Mouse (Mus musculus) thymus, adult 2 months (tissue): ENCODE measurements around the gene Clmn. TPM values are rescaled to one million over a fixed set of nuclear protein-coding genes. Genes with fewer than 3 reads are reported as not detected.

Experiments used
- DNase-seq: peaks from one replicate; pipeline ENCODE4 v3.0.0; 2021
- H3K27ac ChIP-seq: fragments of 200-500 bp; 2 replicates; pipeline ENCODE4 v1.5.1; 2012; ENCODE audit warnings: low read length, control low read depth; ENCODE audit not compliant: control insufficient read depth, insufficient read depth
- H3K27me3 ChIP-seq: fragments of 200-500 bp; 2 replicates; pipeline ENCODE4 v1.6.1; 2012; ENCODE audit warnings: mild to moderate bottlenecking, low read length, moderate library complexity, mixed read lengths; ENCODE audit not compliant: control insufficient read depth, insufficient read depth
- H3K36me3 ChIP-seq: fragments of 200-500 bp; 2 replicates; pipeline ENCODE4 v1.6.1; 2012; ENCODE audit warnings: mild to moderate bottlenecking, low read length, moderate library complexity; ENCODE audit not compliant: control insufficient read depth, insufficient read depth
- H3K4me1 ChIP-seq: fragments of 200-500 bp; replicated peaks from 2 replicates; pipeline ENCODE4 v1.6.1; 2012; ENCODE audit warnings: low read length; ENCODE audit not compliant: control insufficient read depth, insufficient read depth
- H3K4me3 ChIP-seq: fragments of 200-500 bp; 2 replicates; pipeline ENCODE4 v1.5.1; 2012; ENCODE audit warnings: mild to moderate bottlenecking, low read length, control low read depth, moderate library complexity; ENCODE audit not compliant: control insufficient read depth, insufficient read depth
- CTCF ChIP-seq: fragments of 200-500 bp; IDR thresholded peaks from 2 replicates; pipeline ENCODE4 v1.5.1; 2012; ENCODE audit warnings: mild to moderate bottlenecking, control low read depth, low read length, moderate library complexity, borderline replicate concordance; ENCODE audit not compliant: control insufficient read depth, poor library complexity, insufficient read depth; ENCODE audit errors: extremely low read depth
- POLR2A ChIP-seq: fragments of 200-500 bp; IDR thresholded peaks from 2 replicates; pipeline ENCODE4 v1.6.1; 2012; ENCODE audit warnings: mild to moderate bottlenecking, low read length, control low read depth, moderate library complexity; ENCODE audit not compliant: control insufficient read depth, poor library complexity, insufficient read depth; ENCODE audit errors: extremely low read depth
- WGBS: fragments of 180-500 bp; shearing (Covaris S2); methylation state at CpG from one replicate; pipeline ENCODE4 v1.1.7; 2018; 5-methylcytosine and 5-hydroxymethylcytosine counted together
- polyA plus RNA-seq: library from polyadenylated mRNA; depleted of rRNA; stranded (reverse); fragments of >200 nt; gene quantifications from 2 replicates; pipeline ENCODE4 v1.2.3, GENCODE M21; 2012

The Clmn gene
- polyA plus RNA-seq, 1 experiment: 1.0 TPM

DNA sequence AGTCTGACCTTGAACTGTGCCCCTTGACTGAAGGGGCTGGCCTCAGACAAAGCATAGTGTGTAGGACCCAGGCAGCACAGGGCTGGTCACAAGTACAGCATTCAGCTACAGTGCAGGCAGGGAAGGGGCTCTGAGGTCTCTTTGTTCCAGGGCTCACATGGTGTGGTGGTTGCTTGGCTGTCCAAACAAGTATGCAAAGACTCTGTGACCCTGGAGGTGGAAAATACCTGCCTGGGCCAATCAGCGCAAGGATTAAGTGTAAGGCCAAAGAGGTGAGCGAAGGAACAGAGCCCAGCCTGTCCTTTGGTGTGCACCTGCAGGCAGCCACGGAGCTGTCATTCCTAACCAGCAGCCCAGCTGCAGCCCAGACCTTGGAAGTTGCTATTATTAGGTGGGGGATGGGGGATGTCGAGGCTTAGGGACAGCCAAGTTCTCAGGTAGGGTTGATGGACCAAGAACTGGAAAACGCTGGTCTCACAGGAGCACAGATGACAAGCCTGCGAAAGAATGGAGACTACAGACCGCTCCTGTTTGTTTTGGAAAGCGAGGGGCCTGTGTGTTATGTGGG is 32.3 kb upstream of the Clmn start:
- no peak for DNase-seq
- no peak overlapping the region for H3K27ac ChIP-seq
- no peak overlapping the region for H3K4me3 ChIP-seq
- WGBS: 80% methylated on average over 8 of the region's 8 CpGs
- H3K27me3 ChIP-seq: no peaks in the 10 kb centered on the region
- H3K36me3 ChIP-seq: no peaks in the 10 kb centered on the region
- no peaks in the 10 kb centered on the region for H3K4me1 ChIP-seq
- TF ChIP-seq CTCF (no peak), POLR2A (no peak)

DNA sequence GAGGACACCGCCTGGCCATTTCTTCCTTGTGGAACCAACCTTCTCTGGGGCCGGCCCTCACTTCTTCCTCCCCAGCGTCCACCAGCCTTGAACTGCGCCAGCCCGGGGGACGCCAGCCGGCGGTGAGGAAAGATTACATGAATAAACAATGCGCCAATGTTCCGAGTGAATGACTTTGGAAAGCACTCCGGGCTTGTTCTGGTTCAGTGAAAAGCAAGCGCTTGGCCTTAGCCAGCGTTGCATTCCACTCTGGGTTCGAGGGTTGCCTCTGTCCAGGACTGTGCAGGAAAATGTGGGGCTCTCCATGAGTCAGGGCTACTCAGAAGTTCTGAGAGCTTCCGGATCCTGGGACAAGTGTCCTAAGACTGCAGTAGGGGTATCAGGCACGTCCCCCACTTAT is 31.8 kb upstream of the Clmn start:
- no peak overlapping the region for H3K4me3 ChIP-seq
- 93% methylated on average over 16 of the region's 16 CpGs for WGBS
- H3K27ac ChIP-seq: no peak overlapping the region
- no peaks in the 10 kb centered on the region for H3K36me3 ChIP-seq
- H3K27me3 ChIP-seq: no peaks in the 10 kb centered on the region
- TF ChIP-seq CTCF (no peak), POLR2A (no peak)
- no peak for DNase-seq
- H3K4me1 ChIP-seq: no peaks in the 10 kb centered on the region

DNA sequence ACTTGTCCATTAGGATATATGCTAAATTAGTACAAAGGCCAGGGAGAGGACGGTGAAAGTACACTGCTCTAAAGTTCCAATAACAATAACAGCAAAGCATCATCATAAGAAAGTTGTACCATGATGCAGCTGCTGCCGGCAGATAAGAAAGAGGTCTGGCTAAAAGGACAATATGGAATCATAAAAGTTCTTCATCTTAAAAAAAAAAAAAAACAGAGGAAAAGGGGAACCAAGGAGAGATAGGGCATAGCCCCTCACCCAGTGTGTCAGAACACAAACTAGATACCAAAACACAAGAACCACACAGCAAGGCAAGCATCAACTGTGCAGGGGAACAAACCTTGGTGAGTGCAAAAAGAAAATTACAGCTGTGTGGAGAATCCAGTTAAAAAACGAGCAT is 27.4 kb upstream of the Clmn start:
- Histone ChIP-seq H3K36me3 (no peaks in the 10 kb centered on the region), H3K27me3 (no peaks in the 10 kb centered on the region), H3K4me1 (no peaks in the 10 kb centered on the region), H3K4me3 (no peak overlapping the region), H3K27ac (no peak overlapping the region)
- WGBS: 94% methylated on average over 3 of the region's 3 CpGs
- TF ChIP-seq CTCF (no peak), POLR2A (no peak)
- no peak for DNase-seq

DNA sequence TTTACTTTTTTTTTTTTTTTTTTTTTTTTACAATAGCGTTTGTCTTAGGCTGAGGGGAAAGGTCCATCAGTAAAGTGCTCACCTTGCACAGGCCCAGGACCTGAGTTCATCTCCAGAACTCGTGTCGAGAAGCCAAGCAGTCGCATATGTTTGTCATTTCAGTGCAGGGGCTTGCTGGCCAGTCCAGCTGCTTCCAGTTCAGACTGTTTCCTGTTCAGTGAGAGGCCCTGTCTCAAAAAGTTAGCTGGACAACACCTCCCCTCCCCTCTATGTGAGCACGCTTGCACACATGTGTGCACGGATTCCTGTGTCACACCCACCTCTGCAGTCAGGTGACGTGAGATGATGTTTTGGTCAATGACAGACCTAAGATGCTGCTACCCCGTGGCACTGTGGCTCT is 25.2 kb upstream of the Clmn start:
- 82% methylated on average over 8 of the region's 8 CpGs for WGBS
- no peak overlapping the region for H3K4me3 ChIP-seq
- no peak for DNase-seq

DNA sequence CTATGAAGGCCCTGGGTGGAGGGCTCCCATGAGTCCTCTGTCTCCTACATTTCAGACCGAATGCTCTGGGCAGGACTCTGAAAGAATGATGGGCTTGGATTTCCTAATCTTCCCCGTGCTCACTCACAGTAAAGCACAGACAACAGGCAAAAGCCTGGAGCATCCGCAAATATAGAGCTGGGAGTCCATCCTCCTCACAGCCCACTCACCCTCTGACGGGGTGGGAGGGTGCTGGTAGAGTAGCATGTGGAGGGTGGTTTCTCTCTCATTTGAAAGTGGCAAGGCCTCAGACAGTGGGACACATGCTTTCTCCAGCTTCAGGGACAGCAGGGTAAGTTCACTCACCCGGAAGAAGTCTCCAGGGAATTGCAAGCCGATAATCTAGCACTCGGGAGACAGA is 21.2 kb upstream of the Clmn start:
- TF ChIP-seq CTCF (no peak), POLR2A (no peak)
- H3K4me3 ChIP-seq: no peak overlapping the region
- H3K27ac ChIP-seq: no peak overlapping the region
- H3K27me3 ChIP-seq: no peaks in the 10 kb centered on the region
- no peak for DNase-seq
- WGBS: 96% methylated on average over 7 of the region's 7 CpGs
- no peaks in the 10 kb centered on the region for H3K4me1 ChIP-seq
- H3K36me3 ChIP-seq: no peaks in the 10 kb centered on the region

More for the DNA sequence above, 25.2 kb upstream of the Clmn start:
- H3K27ac ChIP-seq: no peak overlapping the region
- H3K36me3 ChIP-seq: no peaks in the 10 kb centered on the region
- no peaks in the 10 kb centered on the region for H3K27me3 ChIP-seq
- H3K4me1 ChIP-seq: no peaks in the 10 kb centered on the region
- TF ChIP-seq CTCF (no peak), POLR2A (no peak)

- no peak for TF ChIP-seq POLR2A
- no peak for TF ChIP-seq CTCF
- Histone ChIP-seq H3K36me3 (no peaks in the 10 kb centered on the region), H3K4me1 (no peaks in the 10 kb centered on the region), H3K27me3 (no peaks in the 10 kb centered on the region), H3K4me3 (no peak overlapping the region), H3K27ac (no peak overlapping the region)
- WGBS: 86% methylated on average over 5 of the region's 5 CpGs
- no peak for DNase-seq
Measured at GRCm38 (mm10) chr12:104882533-104882932, 17.7 kb upstream of the Clmn start.

- 97% methylated on average over 2 of the region's 2 CpGs for WGBS
- DNase-seq: no peak
Measured at GRCm38 (mm10) chr12:104882061-104882460, 17.2 kb upstream of the Clmn start.

More at GRCm38 (mm10) chr12:104882061-104882460, 17.2 kb upstream of the Clmn start:
- Histone ChIP-seq H3K27me3 (no peaks in the 10 kb centered on the region), H3K36me3 (no peaks in the 10 kb centered on the region), H3K27ac (no peak overlapping the region), H3K4me3 (no peak overlapping the region), H3K4me1 (no peaks in the 10 kb centered on the region)
- TF ChIP-seq POLR2A: no peak
- no peak for TF ChIP-seq CTCF
